Comparison of ENCODE assay signal across 8 mouse cellular contexts in genomic region chr1:151079614-151080360, GRCm38 (mm10).
DNase-seq lines count a peak whose midpoint lies in the region; ATAC-seq and TF ChIP-seq lines count a peak whose summit lies in the region.

No protein-coding gene starts in this region.

- H3K27ac ChIP-seq in heart, embryonic 10.5 days = peak overlapping the region; percentile 86
- H3K27ac ChIP-seq in midbrain, embryonic 15.5 days = no peak overlapping the region
- no peak overlapping the region for H3K27ac ChIP-seq in midbrain, embryonic 13.5 days
- H3K27ac ChIP-seq in small intestine, adult 2 months (ENCODE audit: insufficient read depth, low read depth, low read length) = peak overlapping the region; percentile 18; the same call in 1 of the 2 replicates

- no peaks in the 10 kb centered on the region for H3K36me3 ChIP-seq in heart, embryonic 10.5 days
- H3K36me3 ChIP-seq in midbrain, embryonic 15.5 days (replicated peaks) = no peaks in the 10 kb centered on the region
- H3K36me3 ChIP-seq in midbrain, embryonic 13.5 days = no peaks in the 10 kb centered on the region
- H3K36me3 ChIP-seq in erythroblast, embryonic 14.5 days (ENCODE audit: control insufficient read depth) = no peaks in the 10 kb centered on the region
- H3K36me3 ChIP-seq in small intestine, adult 2 months (ENCODE audit: control insufficient read depth, insufficient read depth, low read length) = no peaks in the 10 kb centered on the region

- peaks cover 18% of the 10 kb centered on the region for H3K4me1 ChIP-seq in heart, embryonic 10.5 days
- no peaks in the 10 kb centered on the region for H3K4me1 ChIP-seq in midbrain, embryonic 15.5 days
- no peaks in the 10 kb centered on the region for H3K4me1 ChIP-seq in midbrain, embryonic 13.5 days (replicated peaks)
- H3K4me1 ChIP-seq in erythroblast, embryonic 14.5 days (ENCODE audit: control insufficient read depth) = peaks cover 38% of the 10 kb centered on the region
- peaks cover 11% of the 10 kb centered on the region for H3K4me1 ChIP-seq in small intestine, adult 2 months (ENCODE audit: control insufficient read depth, insufficient read depth, insufficient read length, low read length)

- no peak overlapping the region for H3K9ac ChIP-seq in midbrain, embryonic 15.5 days
- no peak overlapping the region for H3K9ac ChIP-seq in midbrain, embryonic 13.5 days (replicated peaks)

- H3K4me3 ChIP-seq in heart, embryonic 10.5 days = no peak overlapping the region
- H3K4me3 ChIP-seq in midbrain, embryonic 15.5 days = no peak overlapping the region
- no peak overlapping the region for H3K4me3 ChIP-seq in midbrain, embryonic 13.5 days (replicated peaks)
- peak overlapping the region; percentile 53 for H3K4me3 ChIP-seq in erythroblast, embryonic 14.5 days (replicated peaks)
- no peak overlapping the region for H3K4me3 ChIP-seq in small intestine, adult 2 months (ENCODE audit: low read depth, low read length)

- intact Hi-C loops in heart, postnatal 25 days (cut with DNase I) = loop anchor here (2.0 to 5.0 kb wide), 3 partner anchors 45 to 308 kb away; partner anchors contain the start of gene Ivns1abp

- H3K27me3 ChIP-seq in heart, embryonic 10.5 days (ENCODE audit: insufficient read depth, poor library complexity, severe bottlenecking) = no peaks in the 10 kb centered on the region
- no peaks in the 10 kb centered on the region for H3K27me3 ChIP-seq in midbrain, embryonic 15.5 days (replicated peaks)
- H3K27me3 ChIP-seq in midbrain, embryonic 13.5 days = no peaks in the 10 kb centered on the region
- no peaks in the 10 kb centered on the region for H3K27me3 ChIP-seq in erythroblast, embryonic 14.5 days (ENCODE audit: control insufficient read depth)
- no peaks in the 10 kb centered on the region for H3K27me3 ChIP-seq in small intestine, adult 2 months (ENCODE audit: control insufficient read depth, insufficient read depth, low read length)

- no peak overlapping the region for H3K4me2 ChIP-seq in midbrain, embryonic 15.5 days
- no peak overlapping the region for H3K4me2 ChIP-seq in midbrain, embryonic 13.5 days (replicated peaks)

- WGBS in heart, embryonic 10.5 days = 38% methylated on average over 15 of the region's 15 CpGs
- 85% methylated on average over 15 of the region's 15 CpGs for WGBS in midbrain, embryonic 15.5 days
- WGBS in midbrain, embryonic 13.5 days = 81% methylated on average over 15 of the region's 15 CpGs
- WGBS in small intestine, adult 2 months = 39% methylated on average over 15 of the region's 15 CpGs

- no peak for TF ChIP-seq CTCF in small intestine, adult 2 months (IDR thresholded peaks at IDR 0.05; ENCODE audit: extremely low read depth, insufficient read length, insufficient replicate concordance, low read depth, low read length)

- ATAC-seq in midbrain, embryonic 15.5 days (replicated peaks) = 0 out of 2 replicates have a peak, but pooled peaks have one; percentile 17
- no peak for ATAC-seq in midbrain, embryonic 13.5 days

- DNase-seq in heart, embryonic 10.5 days (ENCODE audit: low spot score) = peak; percentile 93
- DNase-seq in heart, postnatal 25 days (ENCODE audit: low spot score) = no peak
- DNase-seq in adrenal gland, adult 8-10 months = no peak
- DNase-seq in urinary bladder, postnatal 36 days (ENCODE audit: low spot score in 2 of 2) = no peak

- no peaks in the 10 kb centered on the region for H3K9me3 ChIP-seq in heart, embryonic 10.5 days
- no peaks in the 10 kb centered on the region for H3K9me3 ChIP-seq in midbrain, embryonic 15.5 days
- H3K9me3 ChIP-seq in midbrain, embryonic 13.5 days = no peaks in the 10 kb centered on the region
- no peaks in the 10 kb centered on the region for H3K9me3 ChIP-seq in erythroblast, embryonic 14.5 days (ENCODE audit: control insufficient read depth, low read length)

- no peak for TF ChIP-seq POLR2A in small intestine, adult 2 months (IDR thresholded peaks at IDR 0.05; ENCODE audit: low read depth, low read length)

Comparison
In these comparisons a context has a peak if more than half of its experiments do, and no peak if none do; other contexts are left out.
1. H3K27ac ChIP-seq: peak in heart, embryonic 10.5 days (single experiment) and small intestine, adult 2 months (single experiment); none in midbrain, embryonic 15.5 days (single experiment) and midbrain, embryonic 13.5 days (single experiment).